Mouse (Mus musculus): Measurements from ENCODE around the gene Zfp738.
"Not testable (repeated sequence)": the region's sequence is repeated elsewhere in the genome, so short reads cannot be mapped to it uniquely, and the experiment has no call there.

Zfp738 gene

DNA sequence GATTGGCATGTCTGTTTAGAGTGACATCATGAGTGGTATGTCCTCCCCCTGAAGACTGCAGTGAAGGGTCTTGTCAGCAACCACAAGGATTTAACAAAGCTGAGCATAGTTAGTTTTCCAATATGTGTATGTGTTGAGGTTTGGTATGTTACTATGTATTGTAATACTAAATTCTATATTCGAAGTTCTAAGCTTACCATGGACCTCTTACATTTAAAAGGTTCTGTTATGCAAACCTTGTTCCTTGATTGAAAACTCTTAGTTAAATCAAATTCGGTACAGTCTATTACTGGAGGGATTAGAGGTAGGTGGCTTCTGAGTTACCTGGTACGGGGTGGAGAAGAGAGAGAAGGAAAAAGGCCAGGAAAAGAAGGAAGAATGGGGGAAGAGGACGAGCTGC lies at the start of gene Zfp738:
Gene Zfp738 (minus strand): TSS at position 101 of the 400 bp plus-strand sequence.
- DNase-seq (ENCODE audit: low read depth), result no peak

DNA sequence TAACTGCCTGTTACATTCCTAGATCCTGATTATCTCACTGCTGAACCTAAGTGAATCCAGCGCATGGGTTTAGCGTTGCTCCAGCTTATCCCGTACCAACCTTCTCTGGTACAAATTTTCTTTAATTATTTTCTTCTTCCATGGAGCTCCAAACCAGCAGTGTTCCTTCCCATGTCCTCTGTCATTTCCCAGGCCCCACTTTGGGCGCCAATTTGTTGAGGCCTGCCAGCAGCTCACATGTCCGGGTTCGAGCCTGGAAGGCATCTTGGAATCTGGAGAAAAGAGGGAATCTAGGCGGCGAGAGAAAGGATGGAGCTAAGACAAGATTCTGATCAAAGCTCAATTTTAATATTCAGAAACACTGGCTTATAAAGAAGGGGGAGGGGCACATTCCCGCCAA lies 47.5 kb upstream of the Zfp738 start:
- not testable (repeated sequence) for DNase-seq (ENCODE audit: low read depth)

DNA sequence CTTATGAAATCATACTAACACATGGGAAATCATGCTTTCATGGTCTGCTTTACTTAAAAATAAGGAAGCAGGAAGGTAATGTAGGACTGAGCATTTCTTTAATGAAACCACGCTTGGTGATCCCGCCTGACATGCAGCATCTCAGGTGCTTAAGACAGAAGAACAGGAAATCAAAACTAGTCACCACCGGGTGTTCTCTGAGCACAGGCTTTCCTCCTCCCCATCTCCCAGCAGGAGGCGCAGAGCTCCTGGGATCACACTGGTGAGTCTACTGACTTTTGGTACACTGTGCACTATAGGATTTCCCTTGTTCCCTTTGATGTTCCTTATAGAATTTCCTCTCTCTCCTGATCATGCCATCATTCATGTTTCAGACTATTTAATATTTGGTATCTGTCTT lies 42.6 kb upstream of the Zfp738 start:
- DNase-seq (ENCODE audit: low read depth), result peak; percentile 67

DNA sequence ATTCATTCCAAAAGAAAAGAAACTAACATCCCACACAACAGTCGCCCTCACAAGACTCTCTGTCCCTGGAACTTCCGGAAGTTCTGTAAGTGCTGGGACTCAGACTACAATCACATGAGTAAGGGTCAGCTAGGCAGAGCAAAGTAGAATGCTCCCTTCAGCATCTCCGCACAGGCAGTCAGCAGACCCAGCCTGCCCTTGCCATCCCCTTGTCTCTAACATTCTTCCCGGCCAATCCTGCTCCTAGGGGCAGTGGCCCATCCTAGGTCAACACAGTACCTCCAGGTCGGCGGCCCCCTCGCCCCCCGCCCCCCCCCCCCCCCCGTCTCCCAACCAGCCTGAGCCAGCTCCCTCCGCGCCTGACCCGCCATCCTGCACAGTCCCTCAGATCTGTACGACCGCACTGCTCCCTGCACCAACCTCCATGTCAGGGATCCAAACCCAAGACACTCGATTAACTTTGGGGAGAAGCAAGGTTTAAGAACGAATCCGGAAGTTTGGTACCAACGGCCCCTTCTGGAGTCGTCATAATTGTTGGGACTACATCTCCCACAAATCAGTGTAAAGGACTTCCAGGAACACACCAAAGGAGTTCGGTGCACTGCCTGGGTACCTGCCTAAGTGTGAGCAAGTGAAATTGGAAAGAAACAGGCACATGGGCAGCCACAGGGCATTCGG lies 41.9 kb upstream of the Zfp738 start, which contains the start of gene Zfp65:
Gene Zfp65 (minus strand): TSS at position 533 of the 678 bp plus-strand sequence.
- DNase-seq (ENCODE audit: low read depth), result peak; percentile 77

DNA sequence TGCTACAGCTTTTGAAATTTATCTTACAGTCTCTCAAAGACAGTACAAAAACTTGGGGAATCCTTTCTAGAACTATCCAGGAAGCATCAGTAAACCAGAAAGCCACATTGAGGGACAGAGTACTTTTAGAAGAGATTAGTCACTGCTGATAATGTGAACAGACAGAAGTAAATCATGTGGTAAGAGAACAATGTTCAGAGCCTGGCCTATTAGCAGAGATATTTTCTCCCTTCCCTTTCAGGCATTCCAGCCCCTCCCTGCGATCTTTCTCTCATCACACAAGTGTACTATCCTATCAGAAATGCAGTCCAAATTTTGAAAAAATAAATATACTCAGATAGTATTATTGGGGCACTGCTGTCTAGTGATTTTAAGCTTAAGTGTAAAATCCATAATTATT lies 41.2 kb upstream of the Zfp738 start:
- peak; percentile 4 for DNase-seq (ENCODE audit: low read depth)

DNA sequence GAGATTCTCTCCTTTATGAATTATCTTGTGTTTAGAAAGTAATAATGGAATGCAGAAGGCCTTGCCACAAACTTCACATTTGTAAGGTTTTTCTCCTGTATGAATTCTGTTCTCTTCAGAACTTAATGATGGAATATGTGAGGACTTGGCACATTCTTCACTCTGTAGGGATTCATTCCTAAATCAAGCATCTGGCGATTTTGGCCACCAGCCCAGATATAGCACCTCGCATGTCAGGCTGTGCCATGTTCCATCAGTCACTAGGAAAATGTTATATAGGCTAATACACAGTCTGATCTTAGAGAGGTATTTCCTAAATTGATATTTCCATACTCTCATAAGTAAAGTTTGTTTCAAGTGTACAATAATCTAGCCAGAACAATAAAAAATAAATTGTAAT lies 38.5 kb upstream of the Zfp738 start:
- DNase-seq (ENCODE audit: low read depth), result not testable (repeated sequence)

DNA sequence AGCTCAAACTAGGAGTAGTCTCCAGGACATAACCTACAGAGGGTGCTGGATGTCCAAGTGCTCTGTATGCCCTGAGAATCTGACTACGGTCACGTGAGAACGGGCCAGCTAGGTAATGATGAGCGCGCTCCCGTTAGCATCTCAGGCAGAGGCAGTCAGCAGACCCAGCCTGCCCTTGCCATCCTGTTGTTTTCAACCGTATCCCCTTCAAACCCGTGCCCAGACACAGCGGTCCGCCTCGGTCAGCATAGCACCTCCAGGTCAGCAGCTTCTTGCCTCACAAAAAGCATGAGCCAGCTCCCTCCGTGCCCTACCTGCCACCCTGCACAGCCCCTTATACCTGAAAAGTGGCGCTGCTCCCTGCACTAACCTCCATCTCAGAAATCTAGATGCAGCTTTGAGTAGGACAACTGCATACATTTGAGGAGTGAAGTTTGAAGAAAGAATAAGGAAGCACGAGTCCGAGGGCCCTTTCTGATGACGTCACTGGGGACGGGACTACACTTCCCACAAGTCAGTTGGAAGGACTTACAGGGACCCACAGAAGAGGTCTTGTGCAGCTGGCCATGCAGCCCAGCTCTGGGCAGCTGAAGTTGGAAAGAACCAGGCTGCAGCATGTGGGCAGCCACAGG lies 37.1 kb upstream of the Zfp738 start:
- peak; percentile 93 for DNase-seq (ENCODE audit: low read depth)

DNA sequence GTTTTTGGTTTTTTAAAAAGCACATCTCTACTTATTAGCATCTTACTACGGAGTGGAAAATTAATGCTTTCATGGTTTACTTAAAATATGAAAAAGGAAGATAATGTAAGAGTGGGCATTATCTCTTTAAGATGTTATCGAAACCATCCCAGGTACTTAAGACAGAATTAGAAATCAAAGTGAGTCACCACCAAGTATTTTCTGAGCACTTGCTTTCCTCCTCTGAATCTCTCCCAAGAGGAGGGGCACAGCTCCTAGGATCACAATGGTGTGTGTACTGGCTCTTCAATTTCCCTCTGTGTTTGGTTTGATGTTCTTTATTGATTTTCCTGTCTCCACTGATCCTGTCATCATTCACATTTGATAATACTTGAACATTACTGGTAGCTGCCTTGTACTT lies 3.0 kb downstream of the Zfp738 start:
- not testable (repeated sequence) for DNase-seq (ENCODE audit: low read depth)

DNA sequence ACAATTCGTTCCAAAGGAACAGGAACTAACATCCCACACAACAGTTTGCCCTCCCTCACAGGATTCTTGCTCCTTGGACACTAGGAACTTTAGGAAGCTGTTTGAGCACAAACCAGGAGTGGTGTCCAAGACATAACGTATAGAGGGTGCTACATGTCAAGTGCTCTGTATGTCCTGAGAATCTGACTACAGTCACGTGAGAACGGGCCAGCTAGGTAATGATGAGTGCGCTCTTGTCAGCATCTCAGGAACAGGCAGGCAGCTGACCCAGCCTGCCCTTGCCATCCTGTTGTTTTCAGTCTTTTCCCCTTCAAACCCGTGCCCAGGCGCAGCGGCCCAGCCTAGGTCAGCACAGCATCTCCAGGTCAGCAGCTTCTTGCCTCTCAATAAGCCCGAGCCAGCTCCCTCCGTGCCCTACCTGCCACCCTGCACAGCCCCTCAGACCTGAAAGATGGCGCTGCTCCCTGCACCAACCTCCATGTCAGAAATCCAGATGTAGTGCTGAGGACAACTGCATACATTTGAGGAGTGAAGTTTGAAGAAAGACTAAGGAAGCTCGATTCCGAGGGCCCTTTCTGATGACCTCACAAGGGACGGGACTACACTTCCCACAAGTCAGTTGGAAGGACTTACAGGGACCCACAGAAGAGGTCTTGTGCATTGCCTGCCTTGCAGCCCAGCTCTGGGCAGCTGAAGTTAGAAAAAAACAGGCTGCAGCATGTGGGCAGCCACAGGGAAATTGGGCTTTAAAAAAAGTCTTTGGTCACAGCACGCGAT lies 3.7 kb downstream of the Zfp738 start:
- peak; percentile 92 for DNase-seq (ENCODE audit: low read depth)

DNA sequence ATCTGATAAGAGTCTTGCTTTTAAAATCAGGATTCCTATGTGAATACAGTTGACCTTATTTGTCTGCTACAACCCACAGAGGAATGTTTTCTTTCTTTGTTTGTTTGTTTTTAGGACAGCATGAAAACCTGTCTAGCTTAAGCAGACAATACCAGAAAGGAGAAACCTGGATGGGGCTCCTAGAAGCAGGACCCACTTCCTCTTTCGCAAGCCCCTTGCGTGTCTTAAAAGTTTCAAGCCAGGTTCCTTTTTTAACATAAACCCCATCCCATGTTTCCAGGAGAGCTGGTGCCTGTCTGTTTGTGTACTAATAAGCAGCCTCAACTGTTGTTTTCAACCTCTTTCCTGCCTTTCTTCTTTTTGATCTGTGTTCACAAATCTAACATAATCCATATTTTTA lies 12.0 kb downstream of the Zfp738 start:
- no peak for DNase-seq (ENCODE audit: low read depth)

DNA sequence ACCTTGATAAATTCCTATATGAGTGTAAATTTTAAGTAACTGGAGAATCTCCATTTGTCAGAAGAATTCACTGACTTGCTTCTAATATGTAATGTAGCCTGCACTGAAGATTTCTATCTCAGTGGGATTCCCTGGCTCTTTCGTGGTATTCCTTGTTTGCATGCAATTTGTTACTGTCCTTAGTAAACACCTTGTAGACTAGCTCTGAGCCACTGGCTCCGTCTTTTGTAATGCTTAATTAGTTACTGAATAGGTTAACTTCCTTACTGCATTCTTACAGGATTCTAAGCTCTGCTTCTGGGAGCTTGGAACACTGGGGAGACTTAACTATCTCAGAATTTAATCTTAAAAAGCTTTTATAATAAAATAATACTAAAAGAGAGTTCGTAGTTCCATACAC lies 34.4 kb downstream of the Zfp738 start:
- DNase-seq (ENCODE audit: low read depth), result no peak

DNA sequence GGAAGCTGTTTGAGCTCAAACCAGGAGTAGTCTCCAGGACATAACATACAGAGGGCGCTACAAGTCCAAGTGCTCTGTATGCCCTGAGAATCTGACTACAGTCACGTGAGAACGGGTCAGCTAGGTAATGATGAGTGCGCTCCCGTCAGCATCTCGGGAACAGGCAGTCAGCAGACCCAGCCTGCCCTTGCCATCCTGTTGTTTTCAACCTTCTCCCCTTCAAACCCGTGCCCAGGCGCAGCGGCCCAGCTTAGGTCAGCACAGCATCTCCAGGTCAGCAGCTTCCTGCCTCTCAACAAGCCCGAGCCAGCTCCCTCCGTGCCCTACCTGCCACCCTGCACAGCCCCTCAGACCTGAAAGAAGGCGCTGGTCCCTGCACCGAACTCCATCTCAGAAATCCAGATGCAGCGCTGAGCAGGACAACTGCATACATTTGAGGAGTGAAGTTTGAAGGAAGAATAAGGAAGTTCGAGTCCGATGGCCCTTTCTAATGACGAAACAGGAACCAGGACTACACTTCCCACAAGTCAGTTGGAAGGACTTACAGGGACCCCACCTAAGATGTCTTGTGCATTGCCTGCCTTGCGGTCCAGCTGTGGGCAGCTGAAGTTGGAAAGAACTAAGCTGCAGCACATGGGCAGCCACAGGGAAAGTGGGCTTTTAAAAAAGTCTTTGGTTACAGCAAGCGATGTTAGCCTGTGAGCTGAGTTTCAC lies 49.4 kb downstream of the Zfp738 start, which contains the start of the genes Gm49345 and Zfp729a:
Gene Gm49345 (minus strand): TSS at position 476 of the 714 bp plus-strand sequence.
Gene Zfp729a (minus strand): TSS at position 498 of the 714 bp plus-strand sequence.
- DNase-seq (ENCODE audit: low read depth), result peak; percentile 93

DNA sequence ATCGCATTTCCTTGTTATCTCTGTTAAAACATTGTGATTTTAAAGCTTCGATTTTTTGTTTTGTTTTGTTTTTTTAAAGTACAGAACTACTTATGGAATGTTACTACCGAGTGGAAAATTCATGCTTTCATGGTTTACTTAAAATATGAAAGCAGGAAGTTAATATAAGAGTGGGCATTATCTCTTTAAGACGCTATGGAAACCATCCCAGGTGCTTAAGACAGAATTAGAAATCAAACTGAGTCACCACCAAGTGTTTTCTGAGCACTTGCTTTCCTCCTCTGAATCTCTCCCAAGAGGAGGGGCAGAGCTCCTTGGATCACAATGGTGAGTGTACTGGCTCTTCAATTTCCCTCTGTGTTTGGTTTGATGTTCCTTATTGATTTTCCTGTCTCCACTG lies 76.8 kb downstream of the Zfp738 start:
- peak; percentile 42 for DNase-seq (ENCODE audit: low read depth)

DNA sequence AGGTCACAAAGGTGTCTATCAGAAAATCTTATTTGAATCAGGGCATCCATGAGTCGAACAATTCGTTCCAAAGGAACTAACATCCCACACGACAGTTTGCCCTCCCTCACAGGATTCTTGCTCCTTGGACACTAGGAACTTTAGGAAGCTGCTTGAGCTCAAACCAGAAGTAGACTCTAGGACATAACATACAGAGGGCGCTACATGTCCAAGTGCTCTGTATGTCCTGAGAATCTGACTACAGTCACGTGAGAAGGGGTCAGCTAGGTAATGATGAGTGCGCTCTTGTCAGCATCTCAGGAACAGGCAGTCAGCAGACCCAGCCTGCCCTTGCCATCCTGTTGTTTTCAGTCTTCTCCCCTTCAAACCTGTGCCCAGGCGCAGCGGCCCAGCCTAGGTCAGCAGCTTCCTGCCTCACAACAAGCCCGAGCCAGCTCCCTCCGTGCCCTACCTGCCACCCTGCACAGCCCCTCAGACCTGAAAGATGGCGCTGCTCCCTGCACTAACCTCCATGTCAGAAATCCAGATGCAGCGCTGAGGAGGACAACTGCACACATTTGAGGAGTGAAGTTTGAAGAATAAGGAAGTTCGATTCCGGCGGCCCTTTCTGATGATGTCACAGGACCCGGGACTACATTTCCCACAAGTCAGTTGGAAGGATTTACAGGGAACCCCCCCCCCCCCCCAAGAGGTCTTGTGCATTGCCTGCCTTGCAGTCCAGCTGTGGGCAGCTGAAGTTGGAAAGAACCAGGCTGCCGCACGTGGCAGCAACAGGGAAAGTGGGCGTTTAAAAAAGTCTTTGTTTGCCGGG lies 77.6 kb downstream of the Zfp738 start, which contains the start of gene Zfp729b:
Gene Zfp729b (minus strand): TSS at position 642 of the 811 bp plus-strand sequence.
- peak; percentile 95 for DNase-seq (ENCODE audit: low read depth)
